Mouse (Mus musculus): ENCODE data around the gene Mettl16.

DNA sequence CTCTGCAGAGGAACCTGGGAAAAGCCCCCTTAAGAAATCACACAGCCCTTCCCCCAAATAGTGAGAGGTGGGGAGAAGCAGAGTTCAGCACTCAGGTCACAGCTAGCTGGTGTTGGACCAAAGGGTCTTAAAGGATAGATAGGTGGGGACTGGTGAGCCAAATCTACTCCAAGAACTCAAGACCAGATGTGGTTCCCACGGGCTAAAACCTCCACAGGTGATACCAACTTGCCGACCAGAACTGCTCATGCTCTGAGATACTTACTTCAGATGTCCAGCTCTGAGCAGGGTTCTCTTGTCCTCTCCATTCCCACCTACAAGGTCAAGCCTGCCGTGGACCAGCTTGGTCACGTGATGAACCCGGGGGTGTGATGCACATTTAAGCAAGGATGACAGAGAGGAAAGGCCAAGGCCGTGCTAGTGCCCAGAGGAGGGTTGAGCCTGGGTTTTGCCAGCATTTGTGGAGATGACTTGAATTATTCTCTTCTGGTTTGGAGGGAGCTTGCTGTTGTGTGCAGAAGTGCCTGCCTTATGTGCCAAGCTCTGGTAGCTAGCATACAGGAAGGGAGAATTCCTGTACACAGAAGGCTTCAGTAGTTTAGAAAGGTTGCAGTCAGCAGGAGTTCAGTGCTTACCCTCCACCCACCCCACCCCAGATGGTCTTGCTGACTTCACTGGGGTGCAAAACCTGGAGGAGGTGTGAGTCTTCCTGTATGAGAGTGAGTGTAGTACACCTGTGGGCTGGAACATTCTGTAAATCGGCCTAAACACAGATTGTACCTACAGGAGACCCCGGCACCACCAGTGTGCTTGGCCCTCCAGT, 63.1 kb downstream of the Mettl16 start:
- TF ChIP-seq EP300 (optimal IDR thresholded peaks at IDR 0.05) (no peak), CTCF (IDR thresholded peaks at IDR 0.05; ENCODE audit: low read depth) (no peak)

Data from stomach, postnatal 0 days (tissue).